Mouse (Mus musculus) intestine, postnatal 0 days (tissue): ENCODE data around the gene 4833423E24Rik. TPM values are rescaled to one million over a fixed set of nuclear protein-coding genes. Genes with fewer than 3 reads are reported as not detected.

ENCODE experiments used
- ATAC-seq: fragments of 200-750 bp; cut with Nextera tagmentation; 2 replicates; pipeline ENCODE4 v1.8.0; 2017; ENCODE audit warnings: mild to moderate bottlenecking, moderate TSS enrichment, moderate library complexity
- H3K27ac ChIP-seq: fragments of 300-500 bp; sonication (generic); 2 replicates; pipeline ENCODE4 v1.5.1; 2014; ENCODE audit warnings: mild to moderate bottlenecking, low read depth, low read length, moderate library complexity
- H3K27me3 ChIP-seq: fragments of 300-500 bp; sonication (generic); replicated peaks from 2 replicates; pipeline ENCODE4 v1.6.1; 2014; ENCODE audit warnings: low read length, mixed read lengths; ENCODE audit not compliant: control insufficient read depth, insufficient read depth
- H3K36me3 ChIP-seq: fragments of 300-500 bp; sonication (generic); 2 replicates; pipeline ENCODE4 v1.6.1; 2014; ENCODE audit warnings: mild to moderate bottlenecking, moderate library complexity; ENCODE audit not compliant: control insufficient read depth, insufficient read depth
- H3K4me1 ChIP-seq: fragments of 300-500 bp; sonication (generic); replicated peaks from 2 replicates; pipeline ENCODE4 v1.6.1; 2014; ENCODE audit warnings: antibody characterized with exemption, low read length, mixed read lengths; ENCODE audit not compliant: control insufficient read depth, insufficient read depth
- H3K4me2 ChIP-seq: fragments of 300-500 bp; sonication (generic); replicated peaks from 2 replicates; pipeline ENCODE4 v1.6.1; 2014; ENCODE audit warnings: low read depth, mild to moderate bottlenecking, moderate library complexity
- H3K4me3 ChIP-seq: fragments of 300-500 bp; sonication (generic); 2 replicates; pipeline ENCODE4 v1.5.1; 2014; ENCODE audit warnings: low read depth, low read length
- H3K9ac ChIP-seq: fragments of 300-500 bp; sonication (generic); 2 replicates; pipeline ENCODE4 v1.6.1; 2014; ENCODE audit warnings: mild to moderate bottlenecking, low read depth, low read length
- H3K9me3 ChIP-seq: fragments of 300-500 bp; sonication (generic); 2 replicates; pipeline ENCODE4 v1.6.1; 2016; ENCODE audit warnings: mixed run types; ENCODE audit not compliant: control insufficient read depth
- CTCF ChIP-seq: sonication (generic); IDR thresholded peaks from 2 replicates; pipeline ENCODE4 v1.5.1; 2016; ENCODE audit warnings: low read depth, mild to moderate bottlenecking, control low read depth, antibody characterized with exemption, moderate library complexity
- WGBS: fragments of 180-500 bp; shearing (Covaris S2); extraction: QIAGEN DNeasy Blood & Tissue Kit; methylation state at CpG from one replicate; pipeline ENCODE4 v1.1.7; 2014; 5-methylcytosine and 5-hydroxymethylcytosine counted together
- polyA plus RNA-seq: library from polyadenylated mRNA; unstranded; fragments of >200 nt; fragmentation: Nextera tagmentation; extraction: Ambion mirVana; gene quantifications from 2 replicates; pipeline ENCODE4 v1.2.1, GENCODE M21; 2015

The 4833423E24Rik gene
- polyA plus RNA-seq, 1 experiment from 2014 or later = 0.05 TPM

DNA sequence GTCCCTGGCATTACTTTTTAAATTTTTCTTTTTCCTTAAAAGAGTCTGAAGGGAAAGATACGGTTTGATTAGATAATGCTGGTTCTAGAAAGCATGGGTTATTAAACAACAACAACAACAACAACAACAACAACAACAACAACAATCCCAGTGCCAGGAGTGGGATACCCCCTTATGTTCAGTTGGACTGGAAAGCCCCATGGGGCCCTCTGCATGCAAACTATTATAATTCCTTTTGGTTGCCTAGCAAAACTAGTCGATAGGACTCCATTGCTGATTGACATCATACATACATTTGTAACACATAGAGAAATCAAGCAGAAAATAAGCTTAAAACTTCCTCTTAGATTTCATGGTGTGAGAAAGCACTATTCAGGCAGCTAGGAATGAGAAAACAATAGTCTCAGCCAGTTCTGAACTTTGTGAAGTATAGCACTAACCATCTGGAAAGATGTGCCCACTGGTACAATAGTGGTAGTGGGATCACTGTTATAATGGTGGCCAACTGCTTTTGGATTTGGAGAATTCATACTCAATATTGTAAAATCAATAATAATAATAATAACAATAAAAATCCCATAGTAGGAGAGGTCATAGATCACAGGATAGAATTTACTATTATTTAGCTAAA is 4.2 kb upstream of the 4833423E24Rik start:
- H3K27ac ChIP-seq = no peak overlapping the region
- H3K27me3 ChIP-seq = no peaks in the 10 kb centered on the region
- no peaks in the 10 kb centered on the region for H3K36me3 ChIP-seq
- no peak for TF ChIP-seq CTCF
- no peaks in the 10 kb centered on the region for H3K9me3 ChIP-seq
- WGBS = 90% methylated on average over 2 of the region's 2 CpGs
- no peaks in the 10 kb centered on the region for H3K4me1 ChIP-seq
- no peak overlapping the region for H3K9ac ChIP-seq
- H3K4me2 ChIP-seq = no peak overlapping the region
- ATAC-seq = no peak
- no peak overlapping the region for H3K4me3 ChIP-seq

DNA sequence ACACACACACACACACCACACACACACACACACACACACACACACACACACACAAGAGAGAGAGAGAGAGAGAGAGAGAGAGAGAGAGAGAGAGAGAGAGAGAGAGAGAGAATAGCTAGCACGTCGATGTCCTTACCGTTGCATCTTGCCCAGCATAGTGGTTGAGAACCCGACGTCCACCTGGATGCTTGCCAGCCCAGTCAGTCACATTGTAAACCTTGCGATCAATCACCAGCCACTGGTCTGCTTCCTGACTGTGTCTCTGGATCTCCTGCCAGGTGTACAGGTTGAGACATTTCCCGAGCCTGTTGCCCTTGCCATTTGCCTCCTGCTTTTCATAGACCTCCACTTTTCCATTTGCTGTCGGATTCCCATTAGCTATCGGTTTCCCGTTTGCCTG is 532 bp downstream of the 4833423E24Rik start:
- Histone ChIP-seq H3K27ac (no peak overlapping the region), H3K4me1 (no peaks in the 10 kb centered on the region), H3K4me2 (no peak overlapping the region), H3K9ac (no peak overlapping the region), H3K36me3 (no peaks in the 10 kb centered on the region), H3K9me3 (no peaks in the 10 kb centered on the region), H3K27me3 (no peaks in the 10 kb centered on the region), H3K4me3 (no peak overlapping the region)
- TF ChIP-seq CTCF = no peak
- WGBS = 89% methylated on average over 10 of the region's 10 CpGs
- ATAC-seq = no peak

DNA sequence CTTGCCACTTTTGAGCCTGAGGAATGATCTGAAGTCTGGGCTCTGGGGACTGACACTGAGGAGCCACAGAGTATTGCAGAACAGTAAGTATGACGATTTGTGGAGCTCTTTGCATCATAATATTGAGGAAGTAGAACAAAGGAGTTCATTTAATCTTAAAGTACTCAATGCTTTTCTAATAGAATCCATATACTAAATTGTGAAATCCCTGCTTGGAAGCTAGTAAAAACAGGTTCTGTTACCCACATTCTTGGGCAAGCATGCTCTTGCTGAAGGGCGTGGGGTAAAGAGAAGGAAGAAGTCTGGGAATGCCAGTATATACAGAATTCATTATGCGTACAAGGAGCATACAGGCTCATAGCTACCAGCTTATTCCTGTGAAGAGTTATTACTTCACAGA is 8.4 kb downstream of the 4833423E24Rik start:
- Histone ChIP-seq H3K4me2 (no peak overlapping the region), H3K9me3 (no peaks in the 10 kb centered on the region), H3K36me3 (no peaks in the 10 kb centered on the region), H3K9ac (no peak overlapping the region), H3K27ac (no peak overlapping the region), H3K27me3 (no peaks in the 10 kb centered on the region), H3K4me3 (no peak overlapping the region), H3K4me1 (no peaks in the 10 kb centered on the region)
- no peak for TF ChIP-seq CTCF
- WGBS = 71% methylated on average over 3 of the region's 3 CpGs
- ATAC-seq = no peak

GRCm38 (mm10) chr2:85490396-85490795 is 28.4 kb downstream of the 4833423E24Rik start:
- Histone ChIP-seq H3K27me3 (no peaks in the 10 kb centered on the region), H3K36me3 (no peaks in the 10 kb centered on the region), H3K4me2 (no peak overlapping the region), H3K9ac (no peak overlapping the region), H3K4me3 (no peak overlapping the region), H3K9me3 (no peaks in the 10 kb centered on the region), H3K27ac (no peak overlapping the region), H3K4me1 (no peaks in the 10 kb centered on the region)
- no peak for ATAC-seq
- no peak for TF ChIP-seq CTCF
- WGBS = 80% methylated on average over 5 of the region's 5 CpGs

DNA sequence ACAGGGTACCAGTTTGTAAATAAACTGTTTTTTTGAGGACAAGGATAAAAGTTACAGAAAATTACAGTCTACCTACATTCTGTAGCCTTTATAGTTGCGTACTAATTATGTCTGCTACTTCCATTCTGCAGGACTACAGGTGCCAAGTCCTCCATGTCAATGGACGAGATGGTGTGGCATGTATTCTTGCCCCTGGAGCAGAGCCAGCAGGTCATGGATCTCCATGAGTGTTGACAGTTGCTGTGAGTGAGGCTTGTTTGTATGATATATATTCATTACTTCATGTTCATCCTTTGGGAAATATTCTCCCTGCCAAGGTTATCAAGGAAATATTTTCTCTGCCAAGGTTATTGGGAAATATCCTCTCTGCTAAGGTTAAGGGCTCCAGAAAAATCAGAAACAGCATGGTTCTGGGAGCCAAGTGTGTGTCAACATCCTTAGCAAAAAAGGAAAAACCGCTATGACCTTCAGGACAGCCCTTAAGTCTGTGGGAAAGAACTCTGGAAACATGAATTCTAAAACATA is 52.0 kb downstream of the 4833423E24Rik start:
- TF ChIP-seq CTCF = no peak
- no peaks in the 10 kb centered on the region for H3K36me3 ChIP-seq
- H3K4me3 ChIP-seq = no peak overlapping the region
- no peaks in the 10 kb centered on the region for H3K4me1 ChIP-seq
- H3K27ac ChIP-seq = no peak overlapping the region
- ATAC-seq = no peak
- 69% methylated on average over 3 of the region's 3 CpGs for whole genome bisulfite sequencing
- H3K9me3 ChIP-seq = no peaks in the 10 kb centered on the region
- H3K4me2 ChIP-seq = no peak overlapping the region
- no peak overlapping the region for H3K9ac ChIP-seq
- H3K27me3 ChIP-seq = no peaks in the 10 kb centered on the region

- Histone ChIP-seq H3K4me3 (no peak within 1 kb of the TSS), H3K9ac (no peak within 1 kb of the TSS), H3K36me3 (no peaks in the 10 kb centered on the region), H3K27me3 (no peaks in the 10 kb centered on the region), H3K4me1 (no peaks in the 10 kb centered on the region), H3K27ac (no peak within 1 kb of the TSS), H3K9me3 (no peaks in the 10 kb centered on the region), H3K4me2 (no peak within 1 kb of the TSS)
- no peak for TF ChIP-seq CTCF
- no peak for ATAC-seq
- 35% methylated on average over 1 of the region's 1 CpGs for WGBS
These were observed 75.3 kb downstream of the 4833423E24Rik start, which contains the start of gene Olfr995 for GRCm38 (mm10) chr2:85443539-85443938. TSS of gene Olfr995 (minus strand) at chr2:85443639.

GRCm38 (mm10) chr2:85442546-85442945 is 76.3 kb downstream of the 4833423E24Rik start:
- Histone ChIP-seq H3K36me3 (no peaks in the 10 kb centered on the region), H3K9ac (no peak overlapping the region), H3K4me3 (no peak overlapping the region), H3K27ac (no peak overlapping the region), H3K4me2 (no peak overlapping the region), H3K9me3 (no peaks in the 10 kb centered on the region), H3K27me3 (no peaks in the 10 kb centered on the region), H3K4me1 (no peaks in the 10 kb centered on the region)
- ATAC-seq = no peak
- no peak for TF ChIP-seq CTCF
